Mouse (Mus musculus): Measurements from ENCODE around the gene Tacc2.

DNA sequence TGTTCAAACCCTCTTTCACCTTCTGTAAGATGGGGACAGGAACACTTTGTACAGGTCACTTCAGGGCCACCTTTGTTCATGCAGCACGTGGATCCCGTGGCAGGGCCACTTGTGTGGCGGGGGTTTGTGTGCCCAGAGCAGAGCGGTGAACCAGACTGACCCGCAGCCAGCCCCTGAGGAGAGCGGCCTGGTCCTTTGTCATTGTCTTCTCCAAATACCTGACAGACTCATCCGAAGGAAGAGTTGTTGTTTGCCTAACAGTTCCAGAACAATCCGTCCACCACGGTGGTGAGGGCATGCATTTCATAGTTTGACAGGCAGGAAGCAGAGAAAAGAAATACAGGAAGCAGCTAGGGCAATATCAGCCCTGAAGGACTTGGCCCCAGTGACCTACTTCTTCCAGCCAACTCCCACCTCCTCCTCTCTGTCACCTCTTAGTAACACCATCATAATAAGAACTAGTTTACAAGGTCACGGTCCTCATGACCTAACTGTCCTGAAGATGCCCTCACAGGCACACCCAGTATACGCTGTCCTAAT, 180.2 kb downstream of the Tacc2 start:
- TF ChIP-seq CTCF (IDR thresholded peaks at IDR 0.05; ENCODE audit: low read depth, low read length) (no peak), POLR2A (IDR thresholded peaks at IDR 0.05; ENCODE audit: insufficient read depth, low read length) (no peak)

Measured in ES-Bruce4 (cell line).